Mouse (Mus musculus) adrenal gland, adult 18-20 months (tissue): ENCODE results near the gene Slc50a1. TPM values are rescaled to one million over a fixed set of nuclear protein-coding genes. Genes with fewer than 3 reads are reported as not detected.

ENCODE experiments used
- DNase-seq, 2 experiments: peaks; one replicate each; pipeline ENCODE4 v3.0.0; 2021 to 2022; ENCODE audit warnings: low spot score in 2 of 2
- total RNA-seq, 2 experiments: library from RNA; stranded (reverse); gene quantifications; 1 replicate in 1 of 2; 2 replicates in 1 of 2; pipeline ENCODE4 v1.2.3; 2021

The Slc50a1 gene
- total RNA-seq, 2 experiments from 2014 or later = 40.9 to 52.4 TPM

DNA sequence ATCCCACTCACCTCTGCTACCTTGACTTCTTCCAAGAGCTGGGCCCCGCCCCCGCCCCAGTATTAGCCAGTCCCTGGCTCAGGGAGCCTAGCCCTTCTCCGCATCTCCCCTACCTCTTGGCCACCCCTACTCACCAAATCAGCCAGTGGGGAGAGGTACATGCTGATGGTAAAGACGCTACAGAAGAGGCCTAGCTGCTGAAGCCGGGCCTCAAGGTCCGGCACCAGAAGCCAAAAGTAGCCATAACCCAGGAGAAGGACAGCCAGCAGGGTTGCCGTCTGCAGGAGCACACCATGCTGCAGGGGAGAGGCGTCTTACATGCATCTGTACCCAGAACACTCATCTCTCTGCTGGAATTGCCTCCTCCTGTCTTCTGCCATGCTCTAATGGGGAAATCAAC is 1.5 kb downstream of the Slc50a1 start:
- DNase-seq = no peak

DNA sequence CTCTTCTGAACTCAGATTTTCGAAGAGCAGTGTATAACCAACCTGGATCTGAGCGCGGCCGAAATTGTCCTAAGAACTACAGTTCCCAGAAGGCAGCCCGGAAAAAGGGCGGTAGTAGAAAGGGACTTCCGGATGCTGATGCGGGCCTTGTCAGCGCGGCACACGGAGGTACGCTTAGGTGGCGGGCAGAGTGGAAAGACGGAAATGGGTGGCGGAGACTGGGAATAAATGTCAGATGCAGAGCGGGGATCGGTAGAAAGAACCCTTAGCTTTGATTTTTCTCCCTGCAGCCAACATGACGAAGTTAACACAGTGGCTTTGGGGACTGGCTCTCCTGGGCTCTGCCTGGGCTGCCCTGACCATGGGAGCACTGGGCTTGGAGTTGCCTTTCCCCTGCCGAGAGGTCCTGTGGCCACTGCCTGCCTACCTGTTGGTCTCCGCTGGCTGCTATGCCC is 3.9 kb downstream of the Slc50a1 start:
- DNase-seq = peak; percentile 69 to 70

DNA sequence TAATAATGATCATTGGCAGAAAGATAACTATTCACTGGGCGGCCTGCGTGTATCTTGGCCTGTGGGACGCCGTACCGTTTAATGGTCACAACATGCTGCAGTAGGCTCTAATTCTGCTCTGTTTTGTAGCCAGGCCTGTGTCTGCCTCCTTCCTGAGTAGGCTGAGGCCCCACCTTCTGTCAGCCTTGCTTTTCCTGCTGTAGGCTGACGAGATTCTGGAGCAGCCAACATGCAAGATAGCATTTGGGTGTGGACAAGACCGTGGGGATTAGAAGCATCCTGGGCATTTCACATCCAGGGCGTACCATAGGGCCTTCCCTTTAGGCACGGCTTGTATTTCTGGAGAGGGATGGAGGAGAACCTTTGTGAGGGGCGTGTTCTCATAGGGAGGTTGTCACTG is 8.0 kb downstream of the Slc50a1 start:
- no peak for DNase-seq

DNA sequence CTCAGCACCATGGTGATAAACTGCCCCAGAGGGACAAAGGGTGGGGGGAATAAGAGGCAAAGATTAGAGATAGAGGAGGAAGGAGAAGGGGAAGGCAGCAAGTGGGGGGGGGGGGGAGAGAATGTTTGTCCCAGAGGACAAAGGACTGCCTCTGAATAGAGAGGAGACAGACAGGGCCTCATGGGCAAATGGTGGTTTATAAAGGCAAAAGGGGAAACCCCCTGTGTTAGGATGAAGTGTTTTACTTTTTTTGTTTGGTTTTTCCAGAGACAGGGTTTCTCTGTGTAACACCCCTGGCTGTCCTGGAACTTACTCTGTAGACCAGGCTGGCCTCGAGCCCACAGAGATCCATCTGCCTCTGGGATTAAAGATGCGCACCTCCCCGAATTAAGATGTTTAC is 10.2 kb downstream of the Slc50a1 start:
- no peak for DNase-seq

DNA sequence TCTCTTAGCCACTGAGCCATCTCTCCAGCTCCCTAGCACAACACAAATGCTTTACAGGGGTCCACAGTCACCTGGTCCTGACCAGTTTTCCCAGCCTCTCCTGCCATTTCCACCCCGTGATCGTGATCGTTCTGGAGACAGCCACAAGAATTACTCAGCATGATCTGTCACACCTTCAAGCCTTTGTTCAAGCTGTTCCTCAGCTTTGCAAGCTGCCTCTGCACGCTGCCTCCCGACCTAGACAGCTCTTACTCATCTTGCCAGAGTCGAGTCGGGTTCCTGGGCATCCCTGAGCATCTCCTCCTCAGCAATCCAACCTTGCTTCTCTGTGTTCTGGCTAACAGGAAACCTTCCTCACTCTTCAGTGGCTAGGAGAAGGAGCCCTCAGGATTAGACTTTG is 11.3 kb downstream of the Slc50a1 start, which contains the start of gene Dpm3:
TSS of gene Dpm3 (plus strand) at position 283 of the 400 bp plus-strand sequence.
- no peak for DNase-seq

DNA sequence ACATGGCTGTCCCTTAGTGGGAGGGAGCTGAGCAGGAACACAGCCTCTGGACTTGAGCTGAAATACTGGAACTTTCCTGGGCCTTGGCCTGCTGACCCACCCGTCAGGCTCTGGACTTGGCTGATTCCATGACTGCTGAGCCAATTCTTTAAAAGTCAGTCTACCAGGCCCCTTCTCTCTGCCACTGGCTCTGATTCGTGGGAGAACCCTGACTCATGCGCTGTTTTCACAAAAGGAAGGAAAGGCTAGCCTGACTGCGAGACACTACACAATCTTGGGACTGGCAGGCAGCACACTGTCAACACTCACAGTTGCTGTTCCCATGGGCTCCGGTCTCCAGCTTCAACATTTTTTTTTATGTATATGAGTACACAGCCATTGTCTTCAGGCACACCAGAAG is 14.2 kb downstream of the Slc50a1 start:
- DNase-seq = no peak

DNA sequence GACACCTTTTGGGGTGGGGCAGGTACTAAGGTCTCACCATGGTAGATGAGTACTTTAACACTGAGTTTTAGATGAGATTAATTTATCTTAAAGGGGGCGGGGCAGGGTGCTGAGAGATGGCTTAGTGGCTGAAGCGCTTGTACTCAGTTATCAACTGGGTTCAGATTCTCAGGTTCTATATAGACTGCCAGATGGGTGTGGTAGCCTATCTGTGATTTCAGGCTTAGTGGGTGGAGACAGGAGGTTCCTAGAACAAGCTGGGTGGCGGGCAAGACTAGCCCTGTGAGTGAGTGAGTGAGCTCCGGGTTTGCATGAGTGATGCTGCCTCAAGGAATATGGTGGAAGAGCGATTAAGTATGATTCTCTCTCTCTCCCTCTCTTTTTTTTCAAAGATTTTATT is 15.4 kb downstream of the Slc50a1 start:
- DNase-seq = no peak

DNA sequence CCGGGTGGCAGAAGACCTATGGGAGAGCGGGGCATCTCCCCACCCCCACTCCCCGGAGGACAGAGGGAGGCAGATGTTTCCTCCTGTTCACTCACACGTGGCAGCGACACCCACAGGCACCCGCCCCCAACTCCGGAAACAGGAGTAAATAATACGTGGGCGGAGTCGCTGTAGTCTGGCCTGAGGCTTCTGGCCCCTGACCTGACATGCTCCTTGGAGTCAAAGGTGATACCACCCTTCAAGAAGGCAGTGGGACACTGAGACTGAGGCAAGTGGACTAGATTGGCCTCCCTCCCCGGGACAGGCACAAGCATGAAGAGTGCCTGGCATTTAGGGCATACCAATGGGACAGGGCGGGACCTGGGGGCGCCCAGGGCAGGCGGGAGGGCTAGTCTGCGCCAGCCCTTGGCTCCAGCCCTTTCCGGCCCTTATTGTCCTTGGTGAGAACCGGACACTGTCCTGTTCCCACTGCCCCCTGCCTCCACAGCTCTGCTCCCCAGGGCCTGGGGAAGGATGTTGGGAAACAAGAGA is 18.9 kb downstream of the Slc50a1 start:
- DNase-seq = peak in 1 of 2 experiments; percentile 40

DNA sequence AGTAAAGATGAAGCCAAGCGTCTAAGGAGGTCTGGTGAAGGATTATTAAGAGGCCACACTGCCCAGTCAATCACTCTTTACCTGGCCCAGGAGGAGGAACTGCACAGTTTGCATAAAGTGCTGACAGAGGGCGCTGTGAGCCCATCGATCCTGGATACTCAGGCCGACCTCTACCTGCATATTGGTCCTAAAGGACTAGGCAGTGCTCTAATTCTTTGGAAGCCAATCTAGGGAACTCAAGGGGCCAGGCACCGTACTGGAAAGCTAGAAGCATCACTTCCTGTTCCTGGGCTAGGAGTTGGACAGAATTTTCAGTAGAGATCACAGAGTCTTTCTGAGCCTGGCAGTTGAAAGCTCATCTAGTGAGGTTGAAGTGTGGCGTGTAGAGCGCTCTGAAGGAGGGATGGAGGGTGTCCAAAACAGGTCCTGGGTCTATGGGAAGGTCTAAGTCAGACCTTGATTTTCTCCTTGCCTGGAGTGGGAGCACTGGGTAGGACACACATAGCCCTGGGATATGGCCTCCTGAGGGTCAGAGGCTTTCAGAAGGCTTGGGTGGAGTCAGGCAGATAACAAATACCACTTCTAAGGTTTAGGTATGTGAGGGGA is 19.8 kb downstream of the Slc50a1 start:
- DNase-seq = peak; percentile 53 to 54

DNA sequence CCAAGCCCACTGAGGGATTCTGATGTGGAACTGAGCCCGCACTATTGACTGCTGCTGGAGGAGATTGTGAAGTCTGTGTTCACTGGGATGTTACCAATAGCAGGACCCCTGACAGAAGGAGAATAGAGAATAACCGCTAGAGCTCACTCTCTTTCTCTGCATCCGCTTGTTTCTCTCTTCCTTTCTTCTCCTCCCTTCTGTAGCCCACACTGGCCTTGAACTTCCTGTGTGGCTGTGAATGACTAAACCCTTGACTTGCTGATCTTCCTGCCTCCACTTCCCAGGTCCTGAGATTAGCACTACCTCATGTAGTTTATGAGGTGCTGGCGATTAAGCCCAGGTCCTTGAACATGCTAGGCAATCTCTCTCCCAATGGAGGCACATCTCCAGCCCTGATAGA is 22.9 kb downstream of the Slc50a1 start:
- no peak for DNase-seq

DNA sequence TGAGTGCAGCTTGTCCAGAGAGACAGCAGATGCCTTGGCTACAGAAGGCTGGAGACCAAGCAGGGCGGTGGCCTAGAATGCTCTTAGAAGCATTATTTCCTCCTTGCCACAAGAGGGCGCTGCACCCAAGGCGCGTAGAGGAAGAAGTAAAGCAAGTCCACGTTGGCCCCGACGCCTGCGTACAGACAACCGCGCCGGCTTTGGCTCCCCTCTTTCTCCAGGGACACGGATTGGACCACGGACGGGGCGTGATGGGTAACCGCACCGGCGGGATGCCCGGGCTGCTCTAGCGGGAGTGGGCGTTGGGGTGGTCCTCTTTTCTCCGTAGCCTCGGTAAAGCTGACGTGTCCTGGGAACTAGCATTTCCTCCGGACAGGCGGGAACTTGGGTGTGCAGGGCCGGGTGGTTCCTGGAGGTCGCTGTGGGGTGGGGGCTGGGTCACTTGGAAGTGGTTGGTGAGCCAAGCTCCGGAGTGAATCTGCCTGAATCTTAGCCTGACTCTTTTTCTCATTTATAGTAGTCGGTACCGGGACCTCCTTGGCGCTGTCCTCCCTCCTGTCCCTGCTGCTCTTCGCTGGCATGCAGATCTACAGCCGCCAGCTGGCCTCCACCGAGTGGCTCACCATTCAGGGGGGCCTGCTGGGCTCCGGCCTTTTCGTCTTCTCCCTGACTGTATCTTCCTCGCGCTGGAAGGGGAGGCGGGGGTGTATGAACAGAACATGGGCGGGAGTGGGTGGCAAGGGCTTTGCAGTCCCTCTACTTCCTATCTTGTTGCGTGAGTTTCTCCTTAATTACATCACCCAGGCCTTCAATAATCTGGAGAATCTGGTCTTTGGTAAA is 23.9 kb downstream of the Slc50a1 start, which contains the start of gene Trim46:
TSS of gene Trim46 (minus strand) at position 49 of the 840 bp plus-strand sequence.
- peak; percentile 85 to 86 for DNase-seq

DNA sequence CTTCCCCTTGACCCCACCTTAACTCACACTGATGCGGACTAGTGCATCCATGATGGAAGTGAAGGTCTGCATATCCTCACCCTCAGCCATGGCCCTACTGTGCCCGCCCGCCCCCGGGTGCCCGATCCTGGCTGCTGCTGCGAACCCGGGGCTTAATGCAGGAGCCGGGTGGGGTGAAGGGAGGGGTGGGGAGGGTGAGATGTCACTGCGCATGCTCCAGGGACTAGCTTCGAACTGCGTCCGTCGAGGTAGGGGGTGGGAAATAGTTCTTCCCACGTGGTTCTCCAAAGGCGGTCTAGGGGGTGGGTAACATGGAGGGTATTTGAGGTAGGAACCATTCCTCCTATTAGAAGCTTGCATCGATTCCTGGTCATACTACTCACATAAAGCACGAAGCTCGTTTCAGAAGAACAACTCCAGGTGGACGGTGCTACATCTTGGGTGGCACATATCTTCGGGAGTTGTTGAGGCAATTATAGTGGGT is 24.6 kb downstream of the Slc50a1 start, which contains the start of gene Krtcap2:
TSS of gene Krtcap2 (plus strand) at position 279 of the 484 bp plus-strand sequence.
- DNase-seq = no peak

DNA sequence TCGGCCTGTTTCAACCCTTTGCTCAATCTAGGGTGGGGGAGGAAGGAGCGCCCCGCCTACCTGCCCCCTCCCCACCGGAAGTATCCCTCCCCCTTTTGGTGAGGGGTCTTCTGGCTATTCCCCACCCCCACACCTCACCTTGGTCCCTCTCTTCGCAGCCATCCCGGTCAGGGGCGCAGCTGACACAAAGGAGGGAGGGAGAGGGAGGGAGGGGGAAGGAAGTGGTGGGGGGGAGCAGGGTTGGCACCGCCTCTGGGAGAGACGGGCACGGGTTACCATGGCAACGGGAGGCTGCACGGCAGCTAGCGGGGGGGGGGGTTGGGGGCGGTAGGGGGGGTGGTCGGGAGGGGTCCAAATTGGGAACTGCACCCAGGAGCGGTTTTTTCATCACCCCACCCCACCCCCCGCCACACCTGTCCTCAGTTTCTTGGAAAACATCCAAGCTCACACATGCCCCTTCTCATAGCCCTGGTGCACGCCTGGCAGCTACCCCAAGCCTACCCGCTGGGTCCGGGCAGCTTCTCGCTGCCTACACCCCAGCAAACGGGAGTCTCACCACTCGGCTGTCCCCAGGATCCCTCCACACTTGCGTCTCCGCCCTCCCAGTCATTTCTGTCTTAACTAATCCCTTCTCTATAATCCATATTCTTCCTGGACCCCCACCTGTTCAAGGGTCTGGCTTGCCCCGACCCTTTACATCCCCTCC is 25.2 kb downstream of the Slc50a1 start:
- no peak for DNase-seq

DNA sequence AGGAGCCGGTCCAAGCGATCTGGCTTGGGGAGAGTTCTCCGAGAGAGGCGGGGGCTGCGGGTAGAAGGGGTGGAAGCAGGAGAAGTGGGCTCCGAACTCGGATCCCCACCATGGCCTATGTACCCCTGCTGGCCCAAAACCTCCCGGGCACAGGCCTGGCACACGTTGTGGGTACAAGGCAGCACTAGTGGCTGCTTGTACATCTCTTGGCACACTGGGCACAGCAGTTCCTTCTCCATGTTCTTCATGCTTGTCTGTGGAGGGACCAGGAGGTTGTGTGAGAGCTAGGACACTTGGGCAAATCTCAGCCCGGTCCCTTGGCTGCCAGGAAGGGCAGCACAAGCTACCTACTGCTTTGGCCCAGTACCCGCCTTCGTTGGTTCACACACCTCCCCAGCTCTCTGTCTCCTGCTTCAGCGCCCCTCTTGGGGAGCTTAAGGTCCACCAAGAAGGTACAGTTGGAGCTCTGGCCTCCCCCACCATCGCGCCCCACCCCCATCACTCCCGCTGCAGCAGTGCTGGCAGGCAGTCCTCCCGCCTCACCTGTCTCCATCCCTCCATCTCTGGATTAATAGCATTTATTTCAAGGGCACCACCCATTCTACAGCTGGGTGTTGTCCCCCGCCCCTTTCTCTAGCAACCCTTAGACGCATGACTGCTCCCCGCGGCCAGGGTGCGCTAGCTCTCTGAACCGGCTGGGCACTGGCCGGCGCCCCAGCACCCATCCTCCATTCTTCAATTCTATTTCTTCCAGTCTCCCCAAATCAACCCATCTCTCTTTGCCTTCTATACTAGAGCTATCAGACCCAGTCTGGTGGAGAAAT is 26.0 kb downstream of the Slc50a1 start:
- no peak for DNase-seq

DNA sequence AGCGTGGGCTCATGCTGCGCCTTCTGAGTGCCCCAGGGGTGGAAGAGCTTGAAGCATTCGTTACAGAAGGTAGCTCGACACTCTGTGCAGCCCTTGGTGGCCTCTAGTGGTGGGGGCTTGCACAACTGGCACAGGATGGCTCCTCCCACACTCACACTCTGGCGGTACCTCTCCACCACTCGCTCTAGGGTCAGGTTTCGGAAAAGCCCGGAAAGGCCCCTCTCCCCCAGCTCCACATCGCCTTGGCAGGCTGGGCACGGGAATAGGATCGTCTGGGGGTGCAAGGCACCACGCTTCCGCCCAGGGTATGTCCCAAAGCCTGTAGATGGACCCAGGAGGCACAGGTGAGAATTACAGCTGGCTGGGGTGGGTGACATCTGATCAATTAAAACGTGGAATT is 26.8 kb downstream of the Slc50a1 start:
- DNase-seq = no peak

DNA sequence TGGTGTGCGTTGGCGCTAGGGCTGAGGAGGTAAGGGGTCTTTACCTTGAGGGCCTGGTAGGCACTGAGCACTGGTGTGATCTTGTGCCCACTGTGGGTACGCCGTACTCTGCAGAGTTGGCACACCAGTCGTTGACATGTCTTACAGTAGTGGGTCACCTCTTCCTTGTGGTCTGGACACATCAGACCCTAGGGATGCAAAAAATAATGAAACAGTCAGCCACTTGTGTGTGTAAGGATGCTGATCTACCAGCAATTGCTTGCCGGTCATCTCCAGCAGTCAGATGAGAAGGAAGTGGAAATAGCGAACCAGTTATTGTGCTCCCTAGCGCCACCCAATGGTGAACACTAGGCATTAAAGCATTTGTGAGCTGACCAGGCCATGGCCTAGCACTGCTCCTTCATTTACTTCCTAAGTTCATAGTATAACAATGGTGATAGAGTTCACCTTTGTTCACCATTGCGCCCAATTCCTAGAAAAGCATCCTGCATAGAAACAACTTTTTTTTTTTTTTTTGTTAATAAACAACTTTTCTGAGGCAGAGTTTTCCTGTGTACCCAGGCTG is 28.0 kb downstream of the Slc50a1 start:
- DNase-seq = peak in 1 of 2 experiments; percentile 54

DNA sequence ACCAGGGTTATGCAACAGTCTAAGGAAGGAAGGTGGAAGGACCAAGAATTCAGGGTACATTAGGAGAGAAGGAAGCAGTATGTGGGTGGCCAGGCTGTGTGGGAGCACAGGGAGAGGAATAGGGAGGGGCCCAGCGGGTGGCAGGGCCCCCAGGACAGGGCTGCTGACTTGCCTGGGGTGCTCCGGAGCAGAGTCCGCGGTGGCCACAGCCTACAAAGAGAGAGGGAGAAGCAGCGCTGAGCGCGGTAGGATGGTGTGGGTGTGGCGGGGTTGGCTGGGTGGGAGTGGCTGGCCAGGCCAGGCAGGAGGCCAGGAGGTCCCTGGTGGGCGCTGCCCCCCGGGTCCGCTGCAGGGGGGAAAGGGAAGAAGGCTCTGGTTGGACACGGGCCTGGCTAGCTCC is 31.9 kb downstream of the Slc50a1 start:
- no peak for DNase-seq

DNA sequence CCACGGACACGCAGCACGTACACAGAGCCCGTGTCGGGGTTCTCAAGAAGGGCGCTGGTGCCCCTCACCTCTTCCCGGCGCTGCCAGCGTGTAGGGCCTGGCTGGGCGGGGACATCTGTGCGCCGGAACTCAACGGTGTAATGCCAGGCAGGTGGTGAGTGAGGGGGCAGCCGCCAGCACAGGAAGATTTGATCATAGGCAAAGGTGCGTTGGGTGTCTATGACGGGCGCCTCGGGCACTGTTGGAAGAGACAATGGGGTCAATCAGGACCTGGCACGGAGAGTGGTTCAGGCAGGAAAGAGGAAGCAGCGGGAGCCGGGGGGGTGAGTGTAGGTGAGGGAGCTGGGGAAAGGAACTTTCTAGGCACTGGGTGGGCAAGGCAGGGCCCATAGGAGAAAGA is 32.7 kb downstream of the Slc50a1 start:
- no peak for DNase-seq

DNA sequence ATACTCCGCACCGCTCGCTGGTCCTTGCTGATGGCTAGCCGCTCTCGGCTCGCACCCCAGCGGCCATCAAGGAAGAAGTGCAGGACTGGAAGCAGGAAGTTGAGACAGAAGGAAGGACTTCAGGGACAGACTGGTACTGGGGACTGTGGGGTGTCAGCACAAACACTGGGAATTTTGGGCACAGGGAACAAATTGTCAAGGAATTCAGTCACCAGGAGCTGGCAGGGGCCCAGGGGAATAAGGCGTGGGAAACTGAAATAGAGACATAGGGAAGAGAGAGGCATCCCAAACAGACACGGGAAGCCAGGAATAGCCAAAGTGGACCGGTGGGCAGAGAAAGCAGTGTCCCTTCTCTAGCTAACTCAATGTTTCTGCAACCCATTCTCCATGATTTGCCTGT is 33.9 kb downstream of the Slc50a1 start:
- no peak for DNase-seq

DNA sequence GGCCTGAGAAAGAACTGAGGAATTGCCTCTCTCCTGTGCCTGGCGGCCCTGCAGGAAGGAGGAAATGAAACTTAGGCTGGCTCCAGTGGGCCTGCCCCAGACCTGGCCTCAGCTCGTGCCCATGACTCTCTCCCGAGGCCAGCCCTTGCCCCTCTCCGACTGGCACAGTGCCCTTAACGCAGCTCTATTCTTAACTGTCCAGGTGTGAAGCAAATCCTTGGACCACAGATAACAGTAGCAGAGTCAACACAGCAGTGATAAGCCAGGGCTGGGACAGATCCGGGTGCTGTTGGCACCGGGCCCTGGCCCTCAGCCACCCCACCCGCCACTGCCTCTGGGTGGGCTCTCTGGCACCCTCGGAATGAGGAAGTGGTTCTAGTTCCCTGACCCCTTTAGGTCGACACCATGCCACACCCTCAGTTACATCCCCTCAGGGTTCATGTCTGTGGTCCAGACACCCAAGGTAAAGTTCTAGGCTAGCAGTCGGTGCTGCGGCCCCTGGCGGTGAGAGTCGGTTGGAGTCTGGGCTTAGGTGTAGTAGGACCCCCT is 36.7 kb downstream of the Slc50a1 start:
- no peak for DNase-seq
